ENCODE assay signal across 7 mouse cellular contexts in the genomic region with DNA sequence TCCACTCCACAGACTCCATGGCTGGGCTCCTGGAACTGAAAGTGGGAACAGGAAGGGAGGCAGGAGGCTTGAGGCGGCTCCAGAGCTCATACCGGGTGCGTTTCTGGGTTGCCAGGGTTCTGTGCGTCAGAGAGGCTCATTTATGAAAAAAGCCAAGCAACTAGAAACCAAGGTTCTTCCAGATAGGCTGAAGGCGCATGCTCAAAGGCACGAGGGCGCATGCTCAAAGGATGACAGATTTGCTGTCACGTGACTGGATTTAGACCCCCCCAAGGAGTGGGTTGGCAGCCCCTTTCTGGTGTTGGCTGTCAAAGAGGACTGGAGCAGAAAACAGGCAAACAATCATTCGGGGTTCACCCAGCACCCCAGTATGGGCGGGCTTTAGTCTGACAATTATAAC. TPM values are rescaled to one million over a fixed set of nuclear protein-coding genes. Genes with fewer than 3 reads are reported as not detected.
DNase-seq lines count a peak whose midpoint lies in the region; ATAC-seq and TF ChIP-seq lines count a peak whose summit lies in the region.

No protein-coding gene starts in this region.

- no peaks in the 10 kb centered on the region for H3K9me3 ChIP-seq in embryonic facial prominence, embryonic 13.5 days
- no peaks in the 10 kb centered on the region for H3K9me3 ChIP-seq in heart, embryonic 15.5 days (replicated peaks)
- H3K9me3 ChIP-seq in stomach, embryonic 15.5 days, result no peaks in the 10 kb centered on the region

- H3K79me3 ChIP-seq in C2C12 (ENCODE audit: low read depth), result no peaks in the 10 kb centered on the region

- H3K4me2 ChIP-seq in embryonic facial prominence, embryonic 13.5 days, result peak overlapping the region; percentile 37
- H3K4me2 ChIP-seq in heart, embryonic 15.5 days, result no peak overlapping the region
- peak overlapping the region; percentile 31; the same call in 1 of the 2 replicates for H3K4me2 ChIP-seq in stomach, embryonic 15.5 days

- H3K79me2 ChIP-seq in C2C12 (ENCODE audit: control insufficient read depth, insufficient read depth), result no peaks in the 10 kb centered on the region

- WGBS in embryonic facial prominence, embryonic 13.5 days, result 62% methylated on average over 10 of the region's 10 CpGs
- WGBS in heart, embryonic 15.5 days, result 64% methylated on average over 10 of the region's 10 CpGs
- WGBS in stomach, embryonic 15.5 days, result 65% methylated on average over 10 of the region's 10 CpGs

- H3K4me3 ChIP-seq in C2C12 (ENCODE audit: insufficient read depth, poor library complexity, severe bottlenecking), result no peak overlapping the region
- H3K4me3 ChIP-seq in embryonic facial prominence, embryonic 13.5 days, result no peak overlapping the region
- H3K4me3 ChIP-seq in heart, embryonic 15.5 days, result no peak overlapping the region
- no peak overlapping the region for H3K4me3 ChIP-seq in stomach, embryonic 15.5 days (replicated peaks)

- no peak overlapping the region for H3ac ChIP-seq in C2C12 (ENCODE audit: control insufficient read depth, insufficient read length, low read depth)

- H3K4me1 ChIP-seq in embryonic facial prominence, embryonic 13.5 days, result peaks cover 42% of the 10 kb centered on the region
- H3K4me1 ChIP-seq in heart, embryonic 15.5 days (replicated peaks), result peaks cover 30% of the 10 kb centered on the region
- peaks cover 32% of the 10 kb centered on the region for H3K4me1 ChIP-seq in stomach, embryonic 15.5 days

- no peaks in the 10 kb centered on the region for H3K36me3 ChIP-seq in C2C12 (ENCODE audit: control insufficient read depth, insufficient read depth)
- H3K36me3 ChIP-seq in embryonic facial prominence, embryonic 13.5 days, result no peaks in the 10 kb centered on the region
- no peaks in the 10 kb centered on the region for H3K36me3 ChIP-seq in heart, embryonic 15.5 days
- no peaks in the 10 kb centered on the region for H3K36me3 ChIP-seq in stomach, embryonic 15.5 days

- no peaks in the 10 kb centered on the region for H3K27me3 ChIP-seq in C2C12 (ENCODE audit: control insufficient read depth, insufficient read depth, insufficient read length)
- 0 out of 2 replicates have a peak, but pooled peaks cover 3% of the 10 kb centered on the region for H3K27me3 ChIP-seq in embryonic facial prominence, embryonic 13.5 days
- H3K27me3 ChIP-seq in heart, embryonic 15.5 days, result no peaks in the 10 kb centered on the region
- no peaks in the 10 kb centered on the region for H3K27me3 ChIP-seq in stomach, embryonic 15.5 days (replicated peaks)

- no peak for ATAC-seq in embryonic facial prominence, embryonic 13.5 days (ENCODE audit: insufficient number of reproducible peaks, insufficient read depth, low FRiP score, low TSS enrichment, low read depth)
- ATAC-seq in heart, embryonic 15.5 days (replicated peaks; ENCODE audit: insufficient number of reproducible peaks, insufficient read depth, low FRiP score, low read depth), result no peak
- ATAC-seq in stomach, embryonic 15.5 days (ENCODE audit: insufficient read depth, low FRiP score, low read depth), result 0 out of 2 replicates have a peak, but pooled peaks have one; percentile 2

- H3K9ac ChIP-seq in embryonic facial prominence, embryonic 13.5 days, result 0 out of 2 replicates have a peak overlapping the region, but pooled peaks have one; percentile 55
- no peak overlapping the region for H3K9ac ChIP-seq in heart, embryonic 15.5 days
- H3K9ac ChIP-seq in stomach, embryonic 15.5 days, result no peak overlapping the region

- no peak for TF ChIP-seq CTCF in C2C12 (IDR thresholded peaks at IDR 0.05; ENCODE audit: control insufficient read depth, insufficient read depth, insufficient read length)

- peak; percentile 89 for DNase-seq in R1 (ENCODE audit: low read depth, low spot score)
- peak; percentile 81 to 82 for DNase-seq in layer of hippocampus, postnatal 10 days (ENCODE audit: low spot score in 2 of 2)
- no peak for DNase-seq in left cerebral cortex, adult 9 months (ENCODE audit: low spot score in 2 of 2)

- H3K27ac ChIP-seq in embryonic facial prominence, embryonic 13.5 days, result peak overlapping the region; percentile 95
- peak overlapping the region; percentile 83 for H3K27ac ChIP-seq in heart, embryonic 15.5 days
- H3K27ac ChIP-seq in stomach, embryonic 15.5 days, result peak overlapping the region; percentile 84

TF ChIP-seq in C2C12, 6 proteins besides CTCF, POLR2A, EP300 and RAD21:
- TF ChIP-seq MAX (IDR thresholded peaks at IDR 0.05) (no peak), MYOG (IDR thresholded peaks at IDR 0.05; ENCODE audit: control insufficient read depth, extremely low read depth, insufficient read length) (no peak), FOSL1 (IDR thresholded peaks at IDR 0.05; ENCODE audit: insufficient read depth, low read length, poor library complexity, severe bottlenecking) (no peak), USF1 (IDR thresholded peaks at IDR 0.05; ENCODE audit: low read depth) (peak; percentile 65), CEBPB (IDR thresholded peaks at IDR 0.05; ENCODE audit: low read depth) (no peak), MYOD1 (IDR thresholded peaks at IDR 0.05; ENCODE audit: control insufficient read depth, insufficient read length, low read depth) (no peak)

RNA-seq across cellular contexts. Expression of gene Ctdsp2, which starts 16.8 kb away (rescaled TPM):
- polyA plus RNA-seq in C2C12 (2012; fragmentation: generic; extraction: Trizol), result 57.5 TPM
- 84.8 and 87.4 TPM in 2 replicates for polyA plus RNA-seq in embryonic facial prominence, embryonic 13.5 days (2015; fragmentation: Nextera tagmentation; extraction: Ambion mirVana)
- 35.0 and 47.8 TPM in 2 replicates for polyA plus RNA-seq in heart, embryonic 15.5 days (2015; fragmentation: Nextera tagmentation; extraction: Ambion mirVana)
- total RNA-seq in layer of hippocampus, postnatal 10 days (2021), result 10 to 100 TPM; 78.9 to 88.9 TPM
- polyA plus RNA-seq in stomach, embryonic 15.5 days (2015; fragmentation: Nextera tagmentation; extraction: Ambion mirVana), result 57.0 and 63.2 TPM in 2 replicates

RNA-seq across cellular contexts. Expression of gene Avil, which starts 38.8 kb away (rescaled TPM):
- 0.13 TPM for polyA plus RNA-seq in C2C12 (2012; fragmentation: generic; extraction: Trizol)
- polyA plus RNA-seq in embryonic facial prominence, embryonic 13.5 days (2015; fragmentation: Nextera tagmentation; extraction: Ambion mirVana), result 0.58 and 0.97 TPM in 2 replicates
- 0.23 and 0.55 TPM in 2 replicates for polyA plus RNA-seq in heart, embryonic 15.5 days (2015; fragmentation: Nextera tagmentation; extraction: Ambion mirVana)
- under 1 TPM; 0.11 to 0.18 TPM for total RNA-seq in layer of hippocampus, postnatal 10 days (2021)
- polyA plus RNA-seq in stomach, embryonic 15.5 days (2015; fragmentation: Nextera tagmentation; extraction: Ambion mirVana), result 0.52 and 0.60 TPM in 2 replicates

Comparison
In these comparisons a context has a peak if more than half of its experiments do, and no peak if none do; other contexts are left out.
1. DNase-seq: peak in R1 (single experiment) and layer of hippocampus, postnatal 10 days (2 of 2); none in left cerebral cortex, adult 9 months (0 of 2).
2. Peak in every context shown above with its lines, with median percentiles within 50 percentile points of each other: H3K27ac ChIP-seq.